Mouse (Mus musculus) kidney, postnatal 0 days (tissue): ENCODE measurements at regions not wholly inside any gene's neighbourhood (a gene's known extent, or its start where the extent isn't known, plus 50 kb on each side); places are given as distances from the start of the nearest gene placed in this dataset.

Experiments used
- ATAC-seq: fragments of 200-750 bp; cut with Nextera tagmentation; replicated peaks from 2 replicates; pipeline ENCODE4 v1.8.0; 2017; ENCODE audit warnings: low read depth, moderate number of reproducible peaks, moderate TSS enrichment, moderate library complexity; ENCODE audit not compliant: low FRiP score
- DNase-seq: peaks from one replicate; pipeline ENCODE4 v3.0.0-alpha.2; 2016; ENCODE audit warnings: low spot score
- H3K27ac ChIP-seq: fragments of 300-500 bp; sonication (generic); 2 replicates; pipeline ENCODE4 v1.5.1; 2014; ENCODE audit warnings: mild to moderate bottlenecking
- H3K27me3 ChIP-seq: fragments of 300-500 bp; sonication (generic); 2 replicates; pipeline ENCODE4 v1.6.1; 2014; ENCODE audit warnings: low read length, mixed read lengths; ENCODE audit not compliant: insufficient read depth
- H3K36me3 ChIP-seq: fragments of 300-500 bp; sonication (generic); 2 replicates; pipeline ENCODE4 v1.6.1; 2014; ENCODE audit warnings: low read length, mixed read lengths; ENCODE audit not compliant: insufficient read depth
- H3K4me1 ChIP-seq: fragments of 300-500 bp; sonication (generic); replicated peaks from 2 replicates; pipeline ENCODE4 v1.6.1; 2014; ENCODE audit warnings: antibody characterized with exemption, low read length, mixed read lengths; ENCODE audit not compliant: insufficient read depth
- H3K4me2 ChIP-seq: fragments of 300-500 bp; sonication (generic); 2 replicates; pipeline ENCODE4 v1.6.1; 2014; ENCODE audit warnings: mild to moderate bottlenecking, low read length, moderate library complexity, mixed read lengths
- H3K4me3 ChIP-seq: fragments of 300-500 bp; sonication (generic); replicated peaks from 2 replicates; pipeline ENCODE4 v1.5.1; 2014; ENCODE audit warnings: low read depth, low read length
- H3K9ac ChIP-seq: fragments of 300-500 bp; sonication (generic); 2 replicates; pipeline ENCODE4 v1.6.1; 2014; ENCODE audit warnings: low read depth, low read length
- H3K9me3 ChIP-seq: fragments of 300-500 bp; sonication (generic); replicated peaks from 2 replicates; pipeline ENCODE4 v1.6.1; 2016; ENCODE audit warnings: low read length, inconsistent platforms, mixed read lengths
- CTCF ChIP-seq: IDR thresholded peaks from 2 replicates; pipeline ENCODE4 v1.5.1; 2016; ENCODE audit warnings: antibody characterized with exemption, low read depth, mild to moderate bottlenecking, moderate library complexity
- WGBS: fragments of 180-500 bp; shearing (Covaris S2); extraction: QIAGEN DNeasy Blood & Tissue Kit; methylation state at CpG from one replicate; pipeline ENCODE4 v1.1.7; 2014; 5-methylcytosine and 5-hydroxymethylcytosine counted together

DNA sequence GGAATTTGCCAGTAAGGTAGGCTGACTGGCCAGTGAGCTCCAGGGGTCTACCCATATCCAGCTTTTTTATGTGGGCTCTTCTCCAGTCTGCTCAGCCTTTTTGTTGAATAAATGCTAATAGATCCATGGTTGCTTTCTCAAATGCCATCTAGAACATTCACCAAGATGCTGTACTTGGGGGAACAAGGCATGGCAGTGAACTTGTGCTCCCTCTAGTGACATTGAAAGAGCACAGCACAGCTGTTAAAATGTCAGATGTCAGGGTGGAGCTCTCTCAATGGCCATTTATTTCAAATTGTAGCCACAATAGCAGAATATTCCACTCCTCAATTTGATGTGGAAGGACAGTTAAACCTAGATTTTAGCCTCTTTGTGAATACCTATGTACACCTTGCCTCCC lies 86.3 kb downstream of the Kcnk1 start:
- no peaks in the 10 kb centered on the region for H3K27me3 ChIP-seq
- no peaks in the 10 kb centered on the region for H3K4me1 ChIP-seq
- H3K9me3 ChIP-seq, result no peaks in the 10 kb centered on the region
- ATAC-seq (no peak), DNase-seq (peak; percentile 78)
- H3K27ac ChIP-seq, result no peak overlapping the region
- H3K9ac ChIP-seq, result no peak overlapping the region
- TF ChIP-seq CTCF, result peak; percentile 82
- H3K4me2 ChIP-seq, result no peak overlapping the region
- no peak overlapping the region for H3K4me3 ChIP-seq
- H3K36me3 ChIP-seq, result no peaks in the 10 kb centered on the region

GRCm38 (mm10) chr8:126082827-126083226 lies 87.9 kb downstream of the Kcnk1 start:
- Histone ChIP-seq H3K36me3 (no peaks in the 10 kb centered on the region), H3K9ac (no peak overlapping the region), H3K4me2 (no peak overlapping the region), H3K27ac (no peak overlapping the region), H3K27me3 (no peaks in the 10 kb centered on the region), H3K4me3 (no peak overlapping the region), H3K9me3 (no peaks in the 10 kb centered on the region), H3K4me1 (no peaks in the 10 kb centered on the region)
- TF ChIP-seq CTCF, result no peak
- no peak for ATAC-seq
- peak; percentile 59 for DNase-seq
- 41% methylated on average over 1 of the region's 1 CpGs for WGBS

DNA sequence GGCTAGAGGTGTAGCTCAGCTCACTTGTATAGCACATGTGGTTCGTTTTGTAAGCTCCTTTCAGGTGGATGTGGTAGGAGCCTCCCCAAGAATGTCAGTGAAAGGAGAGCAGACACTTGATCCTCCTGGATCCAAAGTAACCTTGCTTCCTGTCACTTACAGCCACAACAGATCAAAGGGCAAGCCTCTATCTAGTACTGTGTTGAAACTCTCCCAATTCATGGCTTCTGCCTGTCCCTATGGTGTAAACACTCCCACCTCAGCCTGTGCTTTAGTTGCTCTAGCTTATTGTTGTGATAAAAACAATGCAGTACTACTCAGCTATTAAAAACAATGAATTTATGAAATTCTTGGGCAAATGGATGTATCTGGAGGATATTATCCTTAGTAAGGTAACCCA lies 95.8 kb downstream of the Kcnk1 start:
- no peaks in the 10 kb centered on the region for H3K27me3 ChIP-seq
- no peak for TF ChIP-seq CTCF
- whole genome bisulfite sequencing, result 50% methylated on average over 1 of the region's 1 CpGs
- no peak overlapping the region for H3K4me3 ChIP-seq
- H3K27ac ChIP-seq, result no peak overlapping the region
- no peaks in the 10 kb centered on the region for H3K4me1 ChIP-seq
- no peaks in the 10 kb centered on the region for H3K36me3 ChIP-seq
- no peak overlapping the region for H3K9ac ChIP-seq
- DNase-seq (no peak), ATAC-seq (no peak)
- no peaks in the 10 kb centered on the region for H3K9me3 ChIP-seq
- no peak overlapping the region for H3K4me2 ChIP-seq

DNA sequence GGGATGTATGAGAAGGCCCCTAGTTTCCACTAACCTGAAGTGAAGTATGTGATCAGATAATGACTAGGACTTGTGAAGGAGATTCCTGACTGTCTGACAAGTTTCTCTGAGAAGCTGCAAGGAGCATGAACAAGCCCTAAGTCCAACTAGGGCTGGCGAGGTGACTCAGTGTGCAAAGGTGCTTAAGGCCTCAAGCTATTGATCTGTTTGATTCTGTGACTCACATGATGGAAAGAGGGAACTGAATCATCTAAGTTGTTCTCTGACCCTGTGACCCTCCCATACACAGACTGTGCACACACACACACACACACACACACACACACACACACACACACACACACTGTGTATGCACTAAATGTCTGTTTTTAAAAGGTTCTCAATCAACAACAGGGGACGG lies 99.0 kb downstream of the Kcnk1 start:
- ATAC-seq (no peak), DNase-seq (no peak)
- H3K27ac ChIP-seq, result no peak overlapping the region
- H3K4me3 ChIP-seq, result no peak overlapping the region
- no peaks in the 10 kb centered on the region for H3K27me3 ChIP-seq
- no peak for TF ChIP-seq CTCF
- no peaks in the 10 kb centered on the region for H3K36me3 ChIP-seq
- no peak overlapping the region for H3K9ac ChIP-seq
- no peaks in the 10 kb centered on the region for H3K9me3 ChIP-seq
- 65% methylated on average over 2 of the region's 2 CpGs for WGBS
- H3K4me2 ChIP-seq, result no peak overlapping the region
- H3K4me1 ChIP-seq, result no peaks in the 10 kb centered on the region

GRCm38 (mm10) chr8:126096056-126096455 lies 101.1 kb downstream of the Kcnk1 start:
- WGBS, result 80% methylated on average over 6 of the region's 6 CpGs
- no peak for TF ChIP-seq CTCF
- Histone ChIP-seq H3K36me3 (no peaks in the 10 kb centered on the region), H3K27me3 (no peaks in the 10 kb centered on the region), H3K4me1 (no peaks in the 10 kb centered on the region), H3K4me3 (no peak overlapping the region), H3K9ac (no peak overlapping the region), H3K27ac (no peak overlapping the region), H3K9me3 (no peaks in the 10 kb centered on the region), H3K4me2 (no peak overlapping the region)
- ATAC-seq, result no peak
- no peak for DNase-seq

GRCm38 (mm10) chr8:126096636-126097170 lies 101.7 kb downstream of the Kcnk1 start:
- Histone ChIP-seq H3K9me3 (no peaks in the 10 kb centered on the region), H3K27me3 (no peaks in the 10 kb centered on the region), H3K36me3 (no peaks in the 10 kb centered on the region), H3K4me3 (no peak overlapping the region), H3K27ac (no peak overlapping the region), H3K9ac (no peak overlapping the region), H3K4me1 (no peaks in the 10 kb centered on the region), H3K4me2 (no peak overlapping the region)
- no peak for ATAC-seq
- DNase-seq, result no peak
- TF ChIP-seq CTCF, result no peak
- 49% methylated on average over 9 of the region's 9 CpGs for WGBS

- H3K36me3 ChIP-seq, result no peaks in the 10 kb centered on the region
- no peak for TF ChIP-seq CTCF
- no peak overlapping the region for H3K27ac ChIP-seq
- DNase-seq, result no peak
- H3K9me3 ChIP-seq, result no peaks in the 10 kb centered on the region
- no peaks in the 10 kb centered on the region for H3K4me1 ChIP-seq
- WGBS, result 84% methylated on average over 6 of the region's 6 CpGs
- H3K27me3 ChIP-seq, result no peaks in the 10 kb centered on the region
- ATAC-seq, result no peak
- no peak overlapping the region for H3K4me2 ChIP-seq
- no peak overlapping the region for H3K9ac ChIP-seq
- H3K4me3 ChIP-seq, result no peak overlapping the region
Measured at GRCm38 (mm10) chr8:126098886-126099285, 103.9 kb downstream of the Kcnk1 start.
